Mouse (Mus musculus) frontal cortex, postnatal 25 days (tissue): ENCODE measurements around the gene Asna1.
A peak's percentile ranks its signal among the peaks of the same experiment; 100 is the strongest.

Source experiments
- DNase-seq, 2 experiments: peaks; one replicate each; pipeline ENCODE4 v3.0.0; 2022; ENCODE audit warnings: low spot score in 2 of 2

Asna1 gene

GRCm38 (mm10) chr8:85025098-85025932 lies at the start of gene Asna1:
Gene Asna1, minus strand, starts transcription at chr8:85025281.
- DNase-seq: peak; percentile 57 to 65

- no peak for DNase-seq
These were observed 49.5 kb upstream of the Asna1 start for GRCm38 (mm10) chr8:85074617-85075016.

DNA sequence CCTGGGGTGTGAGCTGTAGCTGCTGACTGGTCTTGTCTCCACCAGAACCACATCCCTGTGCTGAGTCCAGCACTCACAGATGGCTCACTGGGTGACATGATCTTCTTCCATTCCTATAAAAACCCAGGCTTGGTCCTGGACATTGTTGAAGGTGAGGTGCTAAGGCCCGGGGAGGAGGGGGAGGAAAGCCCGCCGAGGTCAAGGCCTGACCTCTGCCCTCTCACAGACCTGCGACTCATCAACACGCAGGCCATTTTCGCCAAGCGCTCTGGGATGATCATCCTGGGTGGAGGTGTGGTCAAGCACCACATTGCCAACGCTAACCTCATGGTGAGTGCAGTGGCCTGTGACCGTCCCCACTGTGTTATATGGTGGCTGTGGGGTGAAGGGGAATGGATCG lies 49.1 kb upstream of the Asna1 start:
- no peak for DNase-seq

DNA sequence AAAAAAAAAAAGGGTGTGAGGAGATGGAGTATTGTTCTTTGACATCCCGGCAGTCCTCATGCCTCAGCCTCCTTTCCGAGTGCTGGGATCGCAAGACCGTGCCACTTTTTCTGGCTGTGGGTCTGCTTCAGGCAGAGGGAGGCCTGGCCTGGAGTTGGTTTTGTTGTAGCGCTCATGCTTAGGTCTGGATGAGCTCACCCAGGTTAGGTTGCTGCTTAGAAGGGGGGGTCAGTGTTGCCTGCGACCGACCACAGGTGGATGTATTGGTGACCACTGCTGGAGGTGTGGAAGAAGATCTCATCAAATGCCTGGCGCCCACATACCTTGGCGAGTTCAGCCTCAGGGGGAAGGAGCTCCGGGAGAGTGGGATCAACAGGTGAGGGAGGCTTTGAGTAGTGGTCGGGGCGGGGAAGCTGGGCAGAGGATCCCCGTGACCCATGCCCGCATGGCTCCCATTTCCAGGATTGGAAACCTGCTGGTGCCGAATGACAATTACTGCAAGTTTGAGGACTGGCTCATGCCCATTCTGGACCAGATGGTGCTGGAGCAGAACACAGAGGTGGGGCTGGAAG lies 48.0 kb upstream of the Asna1 start:
- DNase-seq: no peak

- no peak for DNase-seq
These were observed 47.4 kb upstream of the Asna1 start for GRCm38 (mm10) chr8:85072364-85072929.

DNA sequence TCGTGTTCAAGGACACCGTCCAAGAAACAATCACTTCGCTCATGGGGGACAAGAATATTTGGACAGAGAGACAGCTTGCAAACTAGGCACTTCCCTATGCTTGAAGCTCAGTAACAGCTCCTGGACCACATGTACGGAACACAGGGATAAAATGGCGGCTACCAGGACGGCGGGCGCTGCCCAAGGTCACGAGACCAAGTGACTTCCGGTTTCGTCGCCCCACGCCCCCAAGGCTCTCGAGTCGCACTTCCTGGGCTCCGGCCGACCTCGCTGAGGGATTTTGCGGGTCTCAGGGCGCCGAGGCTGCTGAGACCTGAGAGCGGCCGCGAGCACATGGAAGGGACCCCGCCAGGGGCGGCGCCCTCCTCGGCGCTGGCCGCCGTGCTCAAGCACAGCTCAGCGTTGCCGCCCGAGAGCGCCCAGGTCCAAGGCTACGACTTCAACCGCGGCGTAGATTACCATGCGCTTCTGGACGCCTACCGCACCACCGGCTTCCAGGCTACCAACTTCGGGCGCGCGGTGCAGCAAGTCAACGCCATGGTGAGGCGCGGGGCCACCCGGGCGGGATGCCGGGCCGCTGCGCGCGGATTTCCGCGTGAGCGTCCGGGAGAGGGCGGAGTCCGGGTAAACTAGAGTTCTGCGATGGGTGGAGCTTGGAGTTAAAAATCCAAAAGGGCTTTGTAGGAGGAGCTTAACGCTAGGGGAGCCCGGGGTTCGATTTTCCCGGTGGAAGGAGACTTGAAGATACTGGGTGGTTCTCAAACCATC lies 46.6 kb upstream of the Asna1 start, which contains the start of gene Dhps:
Dhps (plus strand) TSS at position 244 of the 768 bp plus-strand sequence.
- DNase-seq: peak; percentile 82 to 83

DNA sequence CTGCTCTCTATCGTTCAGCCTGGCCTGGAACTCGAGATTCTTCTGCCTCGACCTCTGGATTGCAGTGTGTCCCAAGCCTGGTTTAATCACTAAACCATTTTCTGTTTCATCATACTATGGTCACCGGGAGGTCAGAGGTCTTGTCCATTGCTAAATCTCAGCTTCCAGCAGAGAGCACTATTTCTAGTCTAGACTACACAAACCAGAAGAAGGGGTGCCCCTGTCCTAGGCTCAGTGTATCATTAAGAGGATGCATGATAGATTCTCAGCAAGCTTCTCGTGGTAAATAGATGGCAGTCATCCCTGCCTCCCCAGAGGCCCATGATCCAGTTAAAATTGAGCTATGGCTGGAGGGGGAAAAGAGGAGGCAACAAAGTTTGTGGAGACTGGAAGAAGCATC lies 46.0 kb upstream of the Asna1 start:
- no peak for DNase-seq

DNA sequence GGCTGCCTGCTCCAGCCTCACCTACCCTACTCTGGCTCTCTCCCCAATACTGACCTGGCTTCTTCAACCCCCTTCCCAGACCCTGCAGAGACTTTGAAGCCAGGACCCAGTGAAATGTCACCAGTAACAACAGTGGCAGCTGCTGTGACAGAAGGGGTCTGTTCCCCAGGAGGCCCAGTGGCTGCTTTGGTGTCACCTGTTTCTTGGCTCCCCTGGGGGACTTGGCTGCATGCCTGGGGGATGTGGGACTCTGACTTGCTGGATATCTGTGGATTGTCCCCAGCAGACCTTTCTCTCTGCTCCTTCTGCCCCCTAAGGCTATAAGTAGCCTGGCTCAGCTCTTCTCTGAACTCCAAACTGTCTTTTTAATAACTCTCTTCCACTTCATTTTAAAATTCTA lies 42.9 kb upstream of the Asna1 start, which contains the start of gene Gm5741:
Gm5741 (minus strand) TSS at position 1 of the 400 bp plus-strand sequence.
- DNase-seq: no peak

GRCm38 (mm10) chr8:85067155-85067554 lies 42.1 kb upstream of the Asna1 start:
- no peak for DNase-seq

DNA sequence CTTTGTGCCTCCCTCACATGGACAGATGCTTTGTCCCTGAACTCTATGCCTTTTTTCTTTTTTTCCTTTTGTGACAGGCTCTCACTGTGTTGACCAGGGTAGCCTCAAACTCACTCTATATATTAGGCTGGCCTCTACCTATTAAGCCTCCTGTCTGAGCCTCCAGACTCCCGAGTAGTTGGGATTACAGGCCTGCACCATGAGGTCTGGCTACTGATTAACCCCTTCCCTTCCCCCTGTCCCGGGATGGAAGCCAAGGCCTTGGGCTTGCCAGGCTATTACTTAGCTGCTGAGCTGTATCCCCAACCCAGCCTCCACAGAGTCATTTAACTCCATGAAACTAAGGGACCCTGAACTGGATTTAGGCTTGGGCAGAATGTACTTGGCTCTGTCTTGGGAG lies 40.1 kb upstream of the Asna1 start:
- DNase-seq: no peak

- no peak for DNase-seq
These were observed 37.5 kb upstream of the Asna1 start for GRCm38 (mm10) chr8:85062603-85063002.

DNA sequence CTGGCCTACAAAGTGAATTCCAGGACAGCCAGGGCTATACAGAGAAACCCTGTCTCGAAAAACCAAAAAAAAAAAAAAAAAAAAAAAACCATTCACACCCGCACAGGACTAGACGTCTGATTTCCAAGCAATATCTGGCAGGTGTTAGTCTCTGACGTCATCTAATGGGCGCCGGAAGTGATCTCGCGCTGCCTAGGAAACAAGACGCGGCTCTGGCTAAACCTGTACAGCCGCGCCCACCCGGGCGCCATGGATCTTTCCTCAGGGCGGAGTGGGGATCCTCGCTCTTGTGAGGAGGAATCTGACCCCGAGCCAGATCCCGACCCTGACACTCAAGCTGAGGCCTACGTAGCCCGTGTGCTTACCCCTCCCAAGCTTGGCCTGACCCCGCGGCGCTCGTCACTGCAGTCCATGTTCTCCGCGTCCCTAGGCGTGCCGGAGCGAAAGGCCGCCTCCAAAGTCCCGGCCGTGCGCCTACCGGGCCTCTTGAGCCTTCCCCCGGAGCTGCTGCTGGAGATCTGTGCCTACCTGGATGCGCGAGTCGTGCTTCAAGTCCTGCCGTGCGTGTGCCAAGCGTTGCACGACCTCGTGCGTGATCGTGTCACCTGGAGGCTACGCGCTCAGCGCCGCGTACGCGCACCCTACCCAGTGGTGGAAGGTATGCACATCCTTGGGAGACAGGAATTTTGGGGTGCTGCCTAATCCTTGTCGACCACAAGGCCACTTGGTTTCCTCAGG lies 35.0 kb upstream of the Asna1 start, which contains the start of gene Fbxw9:
Fbxw9 (plus strand) TSS at position 177 of the 738 bp plus-strand sequence.
- DNase-seq: peak; percentile 78 to 87

DNA sequence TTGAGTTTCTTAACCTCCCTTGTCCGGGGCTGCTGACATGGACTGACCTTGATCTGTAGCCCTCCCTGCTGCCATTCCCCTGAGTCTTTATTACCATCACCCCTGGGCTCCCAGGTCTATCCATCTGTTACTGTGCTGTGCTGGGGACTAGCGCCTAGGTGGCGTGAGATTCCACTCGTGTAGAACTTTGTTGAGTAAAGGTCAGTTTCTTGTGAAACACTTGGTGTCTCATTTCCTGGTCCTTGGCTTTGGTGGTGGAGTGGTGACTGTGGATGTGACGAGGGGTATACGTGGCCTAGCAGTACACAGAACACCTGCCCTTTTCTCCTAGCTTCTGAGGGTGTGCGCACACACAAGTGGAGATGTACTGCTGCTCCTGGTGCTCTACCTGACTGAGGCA lies 32.3 kb upstream of the Asna1 start:
- no peak for DNase-seq

- DNase-seq: no peak
These were observed 18.5 kb upstream of the Asna1 start for GRCm38 (mm10) chr8:85043619-85044018.

GRCm38 (mm10) chr8:85037681-85038531 lies 12.8 kb upstream of the Asna1 start:
- DNase-seq: peak; percentile 31 to 45

- no peak for DNase-seq
These were observed 12.2 kb upstream of the Asna1 start for GRCm38 (mm10) chr8:85037366-85037680.

GRCm38 (mm10) chr8:85036718-85037365 lies 11.8 kb upstream of the Asna1 start, which contains the start of gene Tnpo2:
Gene Tnpo2, plus strand, starts transcription at chr8:85036915.
- DNase-seq: peak; percentile 76 to 86

- DNase-seq: no peak
These were observed 11.3 kb upstream of the Asna1 start for GRCm38 (mm10) chr8:85036381-85036717.

- DNase-seq: no peak
These were observed 10.7 kb upstream of the Asna1 start for GRCm38 (mm10) chr8:85035728-85036310.
